Mouse (Mus musculus): ENCODE results near the gene Tssc4. TPM values are rescaled to one million over a fixed set of nuclear protein-coding genes. Genes with fewer than 3 reads are reported as not detected.

Tssc4 gene
- polyA plus RNA-seq, 1 experiment, result 68.2 TPM

DNA sequence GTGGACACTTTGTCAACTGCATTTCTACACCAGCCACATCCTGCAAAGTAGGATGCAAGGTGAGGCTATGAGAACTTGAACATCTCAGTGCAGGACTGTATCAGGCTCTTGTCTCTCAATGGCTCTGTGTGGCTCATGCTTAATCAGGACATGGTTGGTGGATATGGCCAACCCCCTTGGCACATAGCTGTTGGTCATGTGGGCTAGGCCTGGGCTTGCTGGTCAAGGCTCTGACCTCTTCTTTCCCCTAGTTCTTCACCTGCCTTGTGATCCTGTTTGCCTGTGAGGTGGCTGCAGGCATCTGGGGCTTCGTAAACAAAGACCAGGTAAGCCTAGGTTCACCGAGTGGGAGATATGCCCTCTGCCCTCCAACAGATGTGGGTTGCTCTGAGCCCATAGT, 3.4 kb upstream of the Tssc4 start:
- no peak for DNase-seq (ENCODE audit: extremely low spot score in 1 of 2, low spot score in 1 of 2)

DNA sequence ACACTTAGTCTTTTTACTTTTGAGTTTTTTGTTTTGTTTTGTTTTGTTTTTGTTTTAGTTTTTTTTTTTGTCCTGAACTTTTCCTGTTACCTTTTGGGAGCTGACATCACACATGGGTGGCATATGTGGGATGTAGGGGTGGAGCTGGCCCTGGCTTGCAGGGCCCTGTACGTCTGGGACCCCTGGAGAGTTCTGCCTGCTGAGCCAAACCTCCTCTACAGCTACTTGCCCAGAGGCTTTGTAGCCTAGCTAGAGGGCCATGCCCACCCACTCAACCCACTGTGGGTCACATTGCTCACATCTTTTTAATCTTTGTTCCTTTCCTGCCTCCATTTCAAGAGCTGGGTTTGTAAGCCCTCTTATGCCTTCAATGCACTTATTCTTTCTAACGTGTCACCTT, 1.6 kb upstream of the Tssc4 start:
- no peak for DNase-seq (ENCODE audit: extremely low spot score in 1 of 2, low spot score in 1 of 2)

GRCm38 (mm10) chr7:143067897-143068296, 1.2 kb upstream of the Tssc4 start:
- DNase-seq (ENCODE audit: extremely low spot score in 1 of 2, low spot score in 1 of 2), result no peak

DNA sequence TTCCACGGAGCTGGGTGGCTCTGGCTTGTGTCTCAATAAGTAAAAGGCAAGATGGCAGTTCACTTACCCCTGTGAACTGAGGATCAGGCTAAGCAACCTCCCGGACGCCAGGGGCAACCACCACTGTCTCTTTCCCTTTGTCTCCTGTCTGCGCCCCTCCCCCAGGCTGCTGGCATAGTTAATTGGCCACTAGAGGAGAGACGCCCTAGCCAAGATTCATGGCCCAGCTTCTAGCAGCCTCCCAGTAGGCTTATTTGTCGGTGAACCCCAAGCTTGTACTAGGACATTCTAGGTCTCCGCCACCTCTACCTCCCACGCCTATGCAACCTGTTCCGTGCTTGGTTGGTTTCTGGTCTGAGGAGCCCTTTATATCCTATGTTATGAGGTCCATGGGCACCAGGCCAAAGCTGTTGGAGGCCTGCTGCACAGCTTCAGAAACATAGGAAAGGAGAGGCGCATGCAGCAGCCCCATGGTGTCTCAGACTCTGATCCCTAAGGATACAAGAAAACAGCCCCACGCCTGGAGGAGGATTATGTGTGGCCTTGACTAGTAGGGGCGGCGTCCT, 650 bp upstream of the Tssc4 start:
- peak in 1 of 2 experiments; percentile 38 for DNase-seq (ENCODE audit: extremely low spot score in 1 of 2, low spot score in 1 of 2)

DNA sequence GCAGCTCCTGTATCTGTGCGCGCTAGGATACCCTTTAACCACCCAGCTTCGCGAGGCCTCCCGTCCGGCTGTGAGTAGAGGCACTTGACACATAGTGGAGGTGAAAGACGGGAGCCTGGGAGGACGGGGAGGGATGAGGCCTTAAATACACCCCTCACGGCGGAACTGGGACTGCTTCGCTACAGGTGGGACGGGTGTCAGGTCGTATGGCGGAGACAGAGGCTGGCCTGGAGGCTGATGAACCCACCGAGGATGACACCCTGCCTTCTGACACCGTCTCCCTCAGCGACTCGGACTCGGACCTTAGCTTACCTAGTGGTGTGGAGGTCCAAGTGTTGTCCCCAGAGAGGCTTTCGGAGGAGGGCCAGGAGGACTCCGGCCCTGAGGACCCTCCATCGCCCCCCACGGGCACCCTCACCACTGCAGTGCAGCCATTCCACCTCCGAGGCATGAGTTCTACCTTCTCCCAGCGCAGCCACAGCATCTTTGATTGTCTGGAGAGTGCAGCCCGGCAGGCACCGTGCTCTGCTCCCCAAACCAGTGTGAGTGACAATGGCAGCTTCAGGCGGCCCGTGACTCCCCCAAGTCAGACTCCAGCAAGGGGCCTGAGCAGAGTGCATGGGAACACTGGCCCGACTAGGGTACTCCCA, 827 bp downstream of the Tssc4 start:
- DNase-seq (ENCODE audit: extremely low spot score in 1 of 2, low spot score in 1 of 2), result no peak

DNA sequence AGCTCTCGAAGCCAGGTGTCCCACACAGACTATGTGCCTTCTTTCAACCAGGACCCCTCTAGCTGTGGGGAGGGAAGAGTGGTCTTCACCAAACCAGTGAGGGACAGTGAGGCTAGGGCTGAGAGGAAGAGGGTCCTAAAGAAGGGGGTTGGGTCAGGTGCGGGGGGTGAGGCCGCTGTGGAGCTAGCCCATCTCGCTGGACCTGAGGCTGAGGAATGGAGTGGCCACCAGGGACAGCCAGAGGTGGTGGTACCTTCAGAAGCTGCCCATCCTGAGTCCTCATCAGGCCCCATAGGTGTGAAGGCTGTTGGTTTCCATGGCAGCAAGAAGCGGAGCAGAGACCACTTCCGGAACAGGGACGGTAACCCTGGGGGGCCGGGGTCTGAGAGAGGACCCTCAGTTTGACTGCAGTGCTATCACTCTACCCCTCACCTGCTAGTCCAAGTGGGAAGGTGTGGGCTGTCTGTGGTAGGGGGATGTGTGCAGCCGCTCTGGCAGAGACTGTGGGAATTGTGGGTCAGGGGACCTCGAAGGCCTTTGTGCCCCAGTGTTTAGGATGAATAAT, 1.5 kb downstream of the Tssc4 start:
- no peak for DNase-seq (ENCODE audit: extremely low spot score in 1 of 2, low spot score in 1 of 2)

- DNase-seq (ENCODE audit: extremely low spot score in 1 of 2, low spot score in 1 of 2), result no peak
Measured at GRCm38 (mm10) chr7:143072605-143073004, 3.6 kb downstream of the Tssc4 start.

GRCm38 (mm10) chr7:143073086-143073485, 4.0 kb downstream of the Tssc4 start:
- peak in 1 of 2 experiments; percentile 56 for DNase-seq (ENCODE audit: extremely low spot score in 1 of 2, low spot score in 1 of 2)

GRCm38 (mm10) chr7:143075394-143075793, 6.3 kb downstream of the Tssc4 start:
- no peak for DNase-seq (ENCODE audit: extremely low spot score in 1 of 2, low spot score in 1 of 2)

- DNase-seq (ENCODE audit: extremely low spot score in 1 of 2, low spot score in 1 of 2), result no peak
Measured at GRCm38 (mm10) chr7:143077351-143077750, 8.3 kb downstream of the Tssc4 start.

- DNase-seq (ENCODE audit: extremely low spot score in 1 of 2, low spot score in 1 of 2), result no peak
Measured at GRCm38 (mm10) chr7:143082024-143082423, 13.0 kb downstream of the Tssc4 start.

- no peak for DNase-seq (ENCODE audit: extremely low spot score in 1 of 2, low spot score in 1 of 2)
Measured at GRCm38 (mm10) chr7:143083708-143084107, 14.7 kb downstream of the Tssc4 start.

DNA sequence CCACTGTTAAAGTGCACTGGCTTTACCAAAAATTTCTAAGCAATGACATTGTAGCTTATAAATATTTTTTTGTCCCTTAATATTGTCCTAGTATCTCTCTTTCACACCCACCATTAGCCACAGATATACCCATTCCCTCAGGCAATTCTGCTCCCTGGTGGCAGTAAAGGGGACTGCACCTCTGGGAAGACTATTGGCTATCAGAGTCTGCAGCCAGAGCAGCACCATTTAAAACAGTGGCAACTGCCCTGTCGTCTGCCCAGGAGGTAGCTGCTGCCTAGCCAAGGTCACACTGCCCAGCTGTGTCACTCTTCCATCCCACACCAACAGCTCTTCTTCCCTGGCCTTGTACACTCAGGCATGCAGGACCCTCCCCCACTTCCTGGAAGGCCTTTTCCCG, 17.3 kb downstream of the Tssc4 start:
- peak in 1 of 2 experiments; percentile 61 for DNase-seq (ENCODE audit: extremely low spot score in 1 of 2, low spot score in 1 of 2)

GRCm38 (mm10) chr7:143087070-143087579, 18.1 kb downstream of the Tssc4 start:
- peak in 1 of 2 experiments; percentile 48 for DNase-seq (ENCODE audit: extremely low spot score in 1 of 2, low spot score in 1 of 2)

DNA sequence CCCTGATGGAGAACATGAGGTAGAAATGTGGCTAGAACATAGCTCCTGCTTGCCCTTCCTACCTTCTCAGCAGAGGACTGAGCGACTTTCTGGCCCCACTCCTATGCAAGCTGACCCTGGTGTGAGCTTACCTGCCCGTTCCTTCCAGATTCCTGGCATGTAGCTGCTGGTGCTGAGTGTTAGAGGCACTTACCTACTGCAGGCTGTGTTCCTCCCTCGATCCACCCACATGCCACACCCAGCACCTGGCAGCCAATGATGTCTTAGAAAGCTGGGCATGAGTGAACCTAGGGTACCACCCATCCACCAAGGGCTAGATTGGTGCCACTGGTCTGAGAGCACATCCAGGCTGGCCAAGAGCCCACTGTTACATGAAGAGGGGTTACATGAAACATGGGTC, 24.8 kb downstream of the Tssc4 start:
- DNase-seq (ENCODE audit: extremely low spot score in 1 of 2, low spot score in 1 of 2), result no peak

- DNase-seq (ENCODE audit: extremely low spot score in 1 of 2, low spot score in 1 of 2), result peak in 1 of 2 experiments; percentile 68
Measured at GRCm38 (mm10) chr7:143094592-143095553, 25.8 kb downstream of the Tssc4 start, which contains the start of gene Trpm5. Gene Trpm5, minus strand, starts transcription at chr7:143094642.

GRCm38 (mm10) chr7:143095554-143095907, 26.5 kb downstream of the Tssc4 start:
- DNase-seq (ENCODE audit: extremely low spot score in 1 of 2, low spot score in 1 of 2), result no peak

GRCm38 (mm10) chr7:143100759-143101158, 31.7 kb downstream of the Tssc4 start:
- peak; percentile 8 to 46 for DNase-seq (ENCODE audit: extremely low spot score in 1 of 2, low spot score in 1 of 2)

- no peak for DNase-seq (ENCODE audit: extremely low spot score in 1 of 2, low spot score in 1 of 2)
Measured at GRCm38 (mm10) chr7:143105258-143105897, 36.3 kb downstream of the Tssc4 start.

GRCm38 (mm10) chr7:143106062-143106461, 37.0 kb downstream of the Tssc4 start, which contains the start of gene Kcnq1:
Gene Kcnq1, plus strand, starts transcription at chr7:143106362.
- DNase-seq (ENCODE audit: extremely low spot score in 1 of 2, low spot score in 1 of 2), result no peak
